Mouse (Mus musculus) heart, embryonic 13.5 days (tissue): ENCODE data around the gene Nat8l. TPM values are rescaled to one million over a fixed set of nuclear protein-coding genes. Genes with fewer than 3 reads are reported as not detected.
"Not testable (repeated sequence)": the region's sequence is repeated elsewhere in the genome, so short reads cannot be mapped to it uniquely, and the experiment has no call there.

Source experiments
- ATAC-seq: fragments of 200-750 bp; cut with Nextera tagmentation; 2 replicates; pipeline ENCODE4 v1.8.0; 2017; ENCODE audit warnings: moderate TSS enrichment; ENCODE audit not compliant: insufficient number of reproducible peaks, low FRiP score, low TSS enrichment; ENCODE audit errors: extremely low read depth
- H3K27ac ChIP-seq: fragments of 300-500 bp; sonication (generic); replicated peaks from 2 replicates; pipeline ENCODE4 v1.5.1; 2015; ENCODE audit warnings: moderate library complexity, mild to moderate bottlenecking, inconsistent platforms
- H3K27me3 ChIP-seq: fragments of 300-500 bp; sonication (generic); replicated peaks from 2 replicates; pipeline ENCODE4 v1.6.1; 2015; ENCODE audit warnings: mild to moderate bottlenecking, inconsistent platforms
- H3K36me3 ChIP-seq: fragments of 300-500 bp; sonication (generic); 2 replicates; pipeline ENCODE4 v1.6.1; 2015; ENCODE audit warnings: mild to moderate bottlenecking, inconsistent platforms
- H3K4me1 ChIP-seq: fragments of 300-500 bp; sonication (generic); 2 replicates; pipeline ENCODE4 v1.6.1; 2015; ENCODE audit warnings: inconsistent platforms
- H3K4me2 ChIP-seq: fragments of 300-500 bp; sonication (generic); 2 replicates; pipeline ENCODE4 v1.6.1; 2015; ENCODE audit warnings: inconsistent platforms, mild to moderate bottlenecking, moderate library complexity
- H3K4me3 ChIP-seq: fragments of 300-500 bp; sonication (generic); 2 replicates; pipeline ENCODE4 v1.5.1; 2015; ENCODE audit warnings: moderate library complexity, mild to moderate bottlenecking, inconsistent platforms
- H3K9ac ChIP-seq: fragments of 300-500 bp; sonication (generic); 2 replicates; pipeline ENCODE4 v1.6.1; 2015; ENCODE audit warnings: inconsistent platforms, mild to moderate bottlenecking, moderate library complexity
- H3K9me3 ChIP-seq: fragments of 300-500 bp; sonication (generic); 2 replicates; pipeline ENCODE4 v1.6.1; 2016; ENCODE audit warnings: inconsistent platforms
- WGBS: fragments of 180-500 bp; shearing (Covaris S2); methylation state at CpG from one replicate; pipeline ENCODE4 v1.1.7; 2015; ENCODE audit warnings: mixed read lengths; 5-methylcytosine and 5-hydroxymethylcytosine counted together
- polyA plus RNA-seq: library from polyadenylated mRNA; unstranded; fragments of >200 nt; fragmentation: Nextera tagmentation; extraction: Ambion mirVana; gene quantifications from 2 replicates; pipeline ENCODE4 v1.2.1, GENCODE M21; 2015

Nat8l gene
- 0.35 and 0.70 TPM in 2 replicates for polyA plus RNA-seq

GRCm38 (mm10) chr5:33995843-33996693 is at the start of gene Nat8l:
Gene Nat8l, plus strand, starts transcription at chr5:33995984.
- no peaks in the 10 kb centered on the region for H3K9me3 ChIP-seq
- H3K4me3 ChIP-seq, result peak within 1 kb of the TSS; percentile 78
- peaks cover 73% of the 10 kb centered on the region for H3K27me3 ChIP-seq
- WGBS, result under 1% methylated on average over 89 of the region's 90 CpGs
- H3K4me1 ChIP-seq, result peaks cover 18% of the 10 kb centered on the region
- H3K9ac ChIP-seq, result peak within 1 kb of the TSS; percentile 81
- H3K27ac ChIP-seq, result peak within 1 kb of the TSS; percentile 43; the same call in 1 of the 2 replicates
- H3K36me3 ChIP-seq, result no peaks in the 10 kb centered on the region
- H3K4me2 ChIP-seq, result peak within 1 kb of the TSS; percentile 99
- ATAC-seq, result peak; percentile 39; the same call in 1 of the 2 replicates

- H3K9me3 ChIP-seq, result peaks cover 27% of the 10 kb centered on the region
- WGBS, result 81% methylated on average over 16 of the region's 16 CpGs
- H3K9ac ChIP-seq, H3K4me2 ChIP-seq, H3K36me3 ChIP-seq, H3K4me1 ChIP-seq, H3K27ac ChIP-seq, H3K27me3 ChIP-seq, H3K4me3 ChIP-seq, ATAC-seq: not testable (repeated sequence)
Measured at GRCm38 (mm10) chr5:33947035-33947434, 48.7 kb upstream of the Nat8l start.

DNA sequence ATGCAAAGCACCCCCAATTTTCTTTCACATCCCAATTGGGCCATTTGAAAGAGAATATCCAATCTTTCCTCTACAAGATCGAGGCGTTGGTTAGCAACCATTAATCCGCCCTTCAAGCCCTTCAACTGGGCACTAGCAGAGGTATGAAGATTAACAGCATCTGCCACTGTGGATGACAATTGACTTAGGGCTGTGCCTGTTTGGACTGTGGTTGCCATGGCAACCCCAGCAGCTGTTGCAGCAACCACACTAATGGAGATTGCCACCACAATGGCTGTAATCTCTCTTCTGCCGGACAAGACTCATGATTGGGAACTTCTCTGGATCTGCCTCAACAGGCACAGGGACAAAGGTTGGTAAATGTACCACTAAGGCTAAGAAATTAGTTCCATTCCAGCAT is 47.5 kb upstream of the Nat8l start:
- Histone ChIP-seq H3K4me2 (no peak overlapping the region), H3K36me3 (no peaks in the 10 kb centered on the region), H3K4me1 (no peaks in the 10 kb centered on the region), H3K27ac (no peak overlapping the region), H3K9ac (no peak overlapping the region), H3K9me3 (peaks cover 27% of the 10 kb centered on the region), H3K4me3 (no peak overlapping the region), H3K27me3 (no peaks in the 10 kb centered on the region)
- ATAC-seq, result no peak
- 87% methylated on average over 4 of the region's 4 CpGs for WGBS

GRCm38 (mm10) chr5:33953471-33954185 is 42.2 kb upstream of the Nat8l start:
- Histone ChIP-seq H3K9me3 (peaks cover 28% of the 10 kb centered on the region), H3K27ac (no peak overlapping the region), H3K4me1 (no peaks in the 10 kb centered on the region), H3K36me3 (no peaks in the 10 kb centered on the region), H3K4me3 (no peak overlapping the region), H3K27me3 (no peaks in the 10 kb centered on the region), H3K9ac (no peak overlapping the region), H3K4me2 (no peak overlapping the region)
- WGBS, result 81% methylated on average over 16 of the region's 17 CpGs
- ATAC-seq, result no peak

GRCm38 (mm10) chr5:33954354-33954753 is 41.4 kb upstream of the Nat8l start:
- WGBS, result 39% methylated on average over 10 of the region's 10 CpGs
- peaks cover 29% of the 10 kb centered on the region for H3K9me3 ChIP-seq
- no peak overlapping the region for H3K9ac ChIP-seq
- no peak overlapping the region for H3K27ac ChIP-seq
- H3K4me1 ChIP-seq, result no peaks in the 10 kb centered on the region
- no peak overlapping the region for H3K4me2 ChIP-seq
- H3K4me3 ChIP-seq, result peak overlapping the region; percentile 4; the same call in 1 of the 2 replicates
- H3K36me3 ChIP-seq, result no peaks in the 10 kb centered on the region
- no peaks in the 10 kb centered on the region for H3K27me3 ChIP-seq
- no peak for ATAC-seq

GRCm38 (mm10) chr5:33955868-33956267 is 39.9 kb upstream of the Nat8l start:
- Histone ChIP-seq H3K27me3 (no peaks in the 10 kb centered on the region), H3K9ac (no peak overlapping the region), H3K4me1 (no peaks in the 10 kb centered on the region), H3K27ac (no peak overlapping the region), H3K9me3 (peaks cover 29% of the 10 kb centered on the region), H3K4me2 (no peak overlapping the region), H3K36me3 (no peaks in the 10 kb centered on the region), H3K4me3 (no peak overlapping the region)
- WGBS, result 73% methylated on average over 4 of the region's 4 CpGs
- no peak for ATAC-seq

DNA sequence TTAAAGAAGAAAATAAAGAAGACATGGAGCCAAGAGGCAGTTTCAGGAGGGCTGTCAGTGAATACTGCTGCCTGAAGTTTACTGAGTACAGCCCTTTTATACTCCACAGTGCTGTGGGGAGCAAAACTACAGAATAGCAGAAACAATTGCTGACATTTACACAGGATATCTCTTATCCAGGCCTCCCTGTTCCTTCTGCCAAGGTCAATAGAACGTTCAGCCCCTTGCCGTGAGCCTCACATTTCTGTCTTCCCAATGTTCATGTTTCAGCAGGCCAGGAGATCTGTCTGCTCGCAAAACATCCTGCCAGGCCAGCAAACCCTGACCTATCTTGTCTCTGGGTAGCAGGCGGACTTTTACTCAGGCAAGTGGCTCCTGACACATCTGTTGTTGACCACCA is 36.4 kb upstream of the Nat8l start:
- peak; percentile 31; the same call in 1 of the 2 replicates for ATAC-seq
- H3K27me3 ChIP-seq, result no peaks in the 10 kb centered on the region
- 51% methylated on average over 4 of the region's 4 CpGs for WGBS
- H3K4me1 ChIP-seq, result no peaks in the 10 kb centered on the region
- peak overlapping the region; percentile 67 for H3K27ac ChIP-seq
- no peaks in the 10 kb centered on the region for H3K36me3 ChIP-seq
- peaks cover 16% of the 10 kb centered on the region for H3K9me3 ChIP-seq
- H3K4me3 ChIP-seq, result no peak overlapping the region
- H3K9ac ChIP-seq, result no peak overlapping the region
- H3K4me2 ChIP-seq, result no peak overlapping the region

GRCm38 (mm10) chr5:33974736-33975135 is 21.0 kb upstream of the Nat8l start:
- no peaks in the 10 kb centered on the region for H3K27me3 ChIP-seq
- H3K9me3 ChIP-seq, result no peaks in the 10 kb centered on the region
- ATAC-seq, result no peak
- 62% methylated on average over 2 of the region's 2 CpGs for WGBS
- no peak overlapping the region for H3K27ac ChIP-seq
- 0 out of 2 replicates have a peak, but pooled peaks cover 2% of the 10 kb centered on the region for H3K36me3 ChIP-seq
- no peaks in the 10 kb centered on the region for H3K4me1 ChIP-seq
- H3K4me3 ChIP-seq, result no peak overlapping the region
- H3K9ac ChIP-seq, result no peak overlapping the region
- no peak overlapping the region for H3K4me2 ChIP-seq

- H3K4me2 ChIP-seq, result no peak overlapping the region
- no peak for ATAC-seq
- 28% methylated on average over 3 of the region's 3 CpGs for WGBS
Measured at GRCm38 (mm10) chr5:33976267-33976666, 19.5 kb upstream of the Nat8l start.

DNA sequence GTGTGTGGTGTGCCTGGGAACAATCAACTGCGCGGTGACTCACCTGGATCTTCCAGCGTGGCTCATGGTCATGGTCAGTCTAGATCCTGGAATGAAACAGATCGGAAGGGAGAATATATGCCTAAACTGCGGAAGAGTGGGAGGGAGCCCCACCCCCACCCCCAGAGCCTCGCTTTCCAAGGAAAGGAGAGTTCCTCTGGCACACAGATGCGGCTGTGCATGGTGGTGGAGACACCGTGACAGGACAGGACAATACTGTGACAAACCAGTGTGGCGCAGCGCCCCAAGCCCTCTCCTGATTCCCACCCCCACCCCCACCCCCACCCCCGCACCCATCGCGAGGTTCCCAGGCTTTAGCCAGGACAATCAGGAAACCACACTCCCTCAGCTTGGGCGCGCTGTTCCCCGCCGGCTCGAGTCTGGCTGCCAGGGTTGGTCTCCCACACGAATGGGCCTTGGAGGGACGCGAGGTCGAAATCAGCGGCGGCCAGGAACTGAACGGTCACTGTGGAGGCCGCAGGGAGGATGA is 13.0 kb upstream of the Nat8l start:
- WGBS, result 3% methylated on average over 26 of the region's 26 CpGs

More at GRCm38 (mm10) chr5:33976267-33976666, 19.5 kb upstream of the Nat8l start:
- Histone ChIP-seq H3K36me3 (0 out of 2 replicates have a peak, but pooled peaks cover 4% of the 10 kb centered on the region), H3K4me1 (no peaks in the 10 kb centered on the region), H3K27me3 (no peaks in the 10 kb centered on the region), H3K9ac (no peak overlapping the region), H3K27ac (no peak overlapping the region), H3K9me3 (no peaks in the 10 kb centered on the region), H3K4me3 (no peak overlapping the region)

More for the DNA sequence above, 13.0 kb upstream of the Nat8l start:
- ATAC-seq, result no peak
- no peaks in the 10 kb centered on the region for H3K9me3 ChIP-seq
- peak overlapping the region; percentile 89 for H3K4me3 ChIP-seq
- H3K36me3 ChIP-seq, result 0 out of 2 replicates have a peak, but pooled peaks cover 6% of the 10 kb centered on the region
- H3K27me3 ChIP-seq, result peaks cover 14% of the 10 kb centered on the region
- peak overlapping the region; percentile 89 for H3K9ac ChIP-seq
- peaks cover 10% of the 10 kb centered on the region for H3K4me1 ChIP-seq
- H3K4me2 ChIP-seq, result peak overlapping the region; percentile 97
- peak overlapping the region; percentile 48 for H3K27ac ChIP-seq
